Mouse (Mus musculus): ENCODE results near the gene Dync1i1.

DNA sequence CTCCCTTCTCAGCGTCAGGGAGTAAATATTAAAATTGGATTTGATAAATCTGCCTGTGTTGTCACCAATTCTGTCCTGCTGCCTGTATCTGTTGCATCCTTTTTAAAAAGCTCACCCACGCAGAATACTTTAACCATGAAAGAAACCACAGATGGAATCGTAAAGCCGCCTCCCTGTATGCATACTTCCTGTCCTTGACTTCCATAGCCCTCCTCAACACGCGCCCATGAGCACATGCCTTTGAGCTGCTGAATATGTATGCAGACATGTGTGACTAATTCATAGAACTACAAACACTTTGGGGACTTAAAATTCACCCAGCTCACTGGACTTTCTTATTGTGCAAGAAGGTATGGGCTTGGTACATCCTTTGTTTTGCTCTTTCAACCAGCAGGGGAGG lies 272.1 kb downstream of the Dync1i1 start:
- TF ChIP-seq CTCF (IDR thresholded peaks at IDR 0.05; ENCODE audit: low read depth, low read length) (no peak), POLR2A (IDR thresholded peaks at IDR 0.05; ENCODE audit: borderline replicate concordance, low read depth, low read length) (no peak)

Data from bone marrow macrophage, adult 2 months (primary cell).